Mouse (Mus musculus): ENCODE data around the gene Eif3l. TPM values are rescaled to one million over a fixed set of nuclear protein-coding genes. Genes with fewer than 3 reads are reported as not detected.

The Eif3l gene
- polyA plus RNA-seq, 1 experiment from 2014 or later, result 198 TPM

GRCm38 (mm10) chr15:79037913-79038328, 37.1 kb upstream of the Eif3l start:
- peaks cover 24% of the 10 kb centered on the region for H3K4me1 ChIP-seq
- H3K27me3 ChIP-seq, result peaks cover 36% of the 10 kb centered on the region
- ATAC-seq (ENCODE audit: low FRiP score, low read depth), result no peak
- H3K4me3 ChIP-seq, result no peak overlapping the region
- no peak overlapping the region for H3K9ac ChIP-seq (replicated peaks)
- peaks cover 7% of the 10 kb centered on the region for H3K36me3 ChIP-seq
- H3K27ac ChIP-seq (replicated peaks), result no peak overlapping the region
- H3K4me2 ChIP-seq (replicated peaks), result no peak overlapping the region
- H3K9me3 ChIP-seq, result no peaks in the 10 kb centered on the region
- 15% methylated on average over 14 of the region's 14 CpGs for WGBS

DNA sequence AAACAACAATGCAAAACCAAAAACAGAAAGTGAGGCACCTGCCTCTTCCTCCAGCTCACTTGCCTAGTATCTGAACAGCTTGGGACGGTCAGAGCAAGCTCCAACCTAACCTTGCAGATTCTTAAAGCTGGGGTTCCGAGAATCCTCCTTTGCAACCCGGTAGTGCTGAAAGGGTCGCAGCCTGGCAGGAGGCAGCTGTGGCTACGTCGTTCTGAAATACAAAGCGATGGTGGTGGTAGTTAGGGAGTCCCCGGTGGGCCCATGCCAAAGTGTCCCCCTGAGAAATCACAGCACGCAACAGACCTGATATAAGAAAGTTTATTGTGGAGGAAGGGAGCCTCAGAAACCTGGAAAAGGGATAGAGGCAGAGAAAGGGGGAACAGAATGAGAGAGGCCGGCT, 36.6 kb upstream of the Eif3l start:
- Histone ChIP-seq H3K9ac (replicated peaks) (no peak overlapping the region), H3K4me1 (peaks cover 28% of the 10 kb centered on the region), H3K4me2 (replicated peaks) (no peak overlapping the region), H3K27ac (replicated peaks) (no peak overlapping the region), H3K4me3 (no peak overlapping the region), H3K9me3 (no peaks in the 10 kb centered on the region), H3K27me3 (peaks cover 40% of the 10 kb centered on the region), H3K36me3 (peaks cover 7% of the 10 kb centered on the region)
- 64% methylated on average over 10 of the region's 10 CpGs for WGBS
- ATAC-seq (ENCODE audit: low FRiP score, low read depth), result no peak

GRCm38 (mm10) chr15:79038853-79039252, 36.1 kb upstream of the Eif3l start:
- H3K4me1 ChIP-seq, result peaks cover 28% of the 10 kb centered on the region

GRCm38 (mm10) chr15:79040501-79041416, 34.2 kb upstream of the Eif3l start:
- peaks cover 59% of the 10 kb centered on the region for H3K27me3 ChIP-seq
- H3K9ac ChIP-seq (replicated peaks), result 0 out of 2 replicates have a peak overlapping the region, but pooled peaks have one; percentile 28
- no peak overlapping the region for H3K27ac ChIP-seq (replicated peaks)
- H3K4me2 ChIP-seq (replicated peaks), result peak overlapping the region; percentile 43
- H3K9me3 ChIP-seq, result no peaks in the 10 kb centered on the region
- peak overlapping the region; percentile 24 for H3K4me3 ChIP-seq
- no peak for ATAC-seq (ENCODE audit: low FRiP score, low read depth)
- H3K4me1 ChIP-seq, result peaks cover 37% of the 10 kb centered on the region
- whole genome bisulfite sequencing, result 26% methylated on average over 24 of the region's 24 CpGs
- H3K36me3 ChIP-seq, result peaks cover 7% of the 10 kb centered on the region

More at GRCm38 (mm10) chr15:79038853-79039252, 36.1 kb upstream of the Eif3l start:
- WGBS, result 18% methylated on average over 7 of the region's 7 CpGs
- no peak overlapping the region for H3K4me3 ChIP-seq
- peaks cover 7% of the 10 kb centered on the region for H3K36me3 ChIP-seq
- no peak overlapping the region for H3K9ac ChIP-seq (replicated peaks)
- ATAC-seq (ENCODE audit: low FRiP score, low read depth), result peak; percentile 17; the same call in 1 of the 2 replicates
- H3K4me2 ChIP-seq (replicated peaks), result no peak overlapping the region
- peaks cover 46% of the 10 kb centered on the region for H3K27me3 ChIP-seq
- no peaks in the 10 kb centered on the region for H3K9me3 ChIP-seq
- no peak overlapping the region for H3K27ac ChIP-seq (replicated peaks)

GRCm38 (mm10) chr15:79041585-79041984, 33.4 kb upstream of the Eif3l start, which contains the start of gene Galr3:
Gene Galr3 (plus strand): TSS chr15:79041885.
- Histone ChIP-seq H3K9me3 (no peaks in the 10 kb centered on the region), H3K9ac (replicated peaks) (peak within 1 kb of the TSS; percentile 37; the same call in 1 of the 2 replicates), H3K27ac (replicated peaks) (no peak within 1 kb of the TSS), H3K27me3 (peaks cover 60% of the 10 kb centered on the region), H3K4me1 (peaks cover 37% of the 10 kb centered on the region), H3K4me3 (peak within 1 kb of the TSS; percentile 49), H3K36me3 (peaks cover 7% of the 10 kb centered on the region), H3K4me2 (replicated peaks) (peak within 1 kb of the TSS; percentile 72)
- ATAC-seq (ENCODE audit: low FRiP score, low read depth), result no peak
- WGBS, result 87% methylated on average over 6 of the region's 6 CpGs

GRCm38 (mm10) chr15:79042721-79043491, 32.1 kb upstream of the Eif3l start:
- Histone ChIP-seq H3K4me1 (peaks cover 36% of the 10 kb centered on the region), H3K9me3 (no peaks in the 10 kb centered on the region), H3K36me3 (no peaks in the 10 kb centered on the region), H3K9ac (replicated peaks) (peak overlapping the region; percentile 37; the same call in 1 of the 2 replicates), H3K4me3 (peak overlapping the region; percentile 49), H3K27ac (replicated peaks) (no peak overlapping the region), H3K4me2 (replicated peaks) (peak overlapping the region; percentile 72), H3K27me3 (peaks cover 60% of the 10 kb centered on the region)
- ATAC-seq (ENCODE audit: low FRiP score, low read depth), result no peak
- 1% methylated on average over 101 of the region's 105 CpGs for WGBS

GRCm38 (mm10) chr15:79044837-79045236, 30.1 kb upstream of the Eif3l start:
- 0 out of 2 replicates have a peak overlapping the region, but pooled peaks have one; percentile 39 for H3K27ac ChIP-seq (replicated peaks)
- no peak overlapping the region for H3K9ac ChIP-seq (replicated peaks)
- H3K4me2 ChIP-seq (replicated peaks), result no peak overlapping the region
- no peaks in the 10 kb centered on the region for H3K36me3 ChIP-seq
- peaks cover 54% of the 10 kb centered on the region for H3K27me3 ChIP-seq
- 12% methylated on average over 4 of the region's 4 CpGs for WGBS
- H3K4me1 ChIP-seq, result peaks cover 28% of the 10 kb centered on the region
- peak; percentile 69 for ATAC-seq (ENCODE audit: low FRiP score, low read depth)
- H3K4me3 ChIP-seq, result no peak overlapping the region
- H3K9me3 ChIP-seq, result no peaks in the 10 kb centered on the region

DNA sequence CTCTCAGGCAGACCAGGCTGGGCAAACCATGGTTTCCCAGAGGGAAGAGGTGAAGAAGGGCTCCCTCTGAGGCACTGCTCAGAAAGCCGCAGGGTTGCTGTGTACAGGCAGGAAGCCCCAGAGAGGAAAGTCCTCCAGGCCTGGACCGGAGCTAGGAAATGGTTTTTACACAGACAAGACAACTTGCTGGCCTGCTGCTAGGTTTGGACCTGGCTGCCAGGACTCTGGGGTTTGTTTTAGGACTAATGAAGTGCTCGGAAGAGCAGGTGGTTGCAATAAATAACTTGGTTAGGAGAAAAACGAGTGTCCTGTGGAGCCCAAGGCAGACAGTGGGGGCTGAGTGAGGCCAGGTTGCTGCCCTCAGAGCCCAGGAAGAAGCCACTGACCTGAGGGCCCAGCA, 26.8 kb upstream of the Eif3l start:
- WGBS, result 74% methylated on average over 4 of the region's 4 CpGs
- peaks cover 21% of the 10 kb centered on the region for H3K27me3 ChIP-seq
- no peak overlapping the region for H3K9ac ChIP-seq (replicated peaks)
- H3K4me1 ChIP-seq, result peaks cover 19% of the 10 kb centered on the region
- no peak overlapping the region for H3K27ac ChIP-seq (replicated peaks)
- no peak overlapping the region for H3K4me3 ChIP-seq
- no peak overlapping the region for H3K4me2 ChIP-seq (replicated peaks)
- no peaks in the 10 kb centered on the region for H3K9me3 ChIP-seq
- ATAC-seq (ENCODE audit: low FRiP score, low read depth), result no peak
- H3K36me3 ChIP-seq, result peaks cover 11% of the 10 kb centered on the region

DNA sequence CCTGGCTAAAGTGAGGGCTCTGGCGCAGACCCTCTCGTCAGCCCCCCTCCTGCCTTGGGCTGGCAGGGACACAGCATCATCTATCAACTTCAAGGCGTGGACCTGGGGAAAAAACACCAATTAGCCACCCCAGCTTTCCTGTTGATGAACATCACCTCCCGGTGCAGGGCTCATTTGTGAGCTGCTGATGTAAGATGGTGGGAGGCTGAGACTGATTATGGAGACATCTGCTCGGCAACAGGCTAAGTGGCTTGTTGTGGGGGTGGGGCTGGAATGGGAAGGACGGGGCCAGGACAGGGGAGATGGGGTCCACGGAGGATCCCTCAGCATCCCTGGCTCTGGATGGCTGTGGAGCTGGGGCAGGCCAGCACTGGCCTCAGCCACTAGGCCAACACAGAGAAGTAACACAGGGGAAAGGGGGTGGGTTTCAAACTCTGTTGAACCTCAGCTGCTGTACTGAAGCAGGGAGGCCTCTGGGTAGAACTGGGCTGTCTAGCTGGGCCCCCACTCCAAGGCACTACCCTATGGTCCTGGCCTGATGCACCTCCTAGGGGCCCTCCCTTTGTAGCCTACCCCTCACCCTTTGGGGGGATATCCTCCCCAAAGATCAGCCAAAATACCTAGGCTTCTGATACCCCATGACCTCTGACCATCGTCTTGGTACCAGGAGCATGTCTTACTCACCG, 24.7 kb upstream of the Eif3l start:
- peaks cover 32% of the 10 kb centered on the region for H3K36me3 ChIP-seq
- 0 out of 2 replicates have a peak, but pooled peaks have one; percentile 41 for ATAC-seq (ENCODE audit: low FRiP score, low read depth)
- no peak overlapping the region for H3K27ac ChIP-seq (replicated peaks)
- H3K9me3 ChIP-seq, result no peaks in the 10 kb centered on the region
- H3K4me2 ChIP-seq (replicated peaks), result no peak overlapping the region
- 0 out of 2 replicates have a peak, but pooled peaks cover 4% of the 10 kb centered on the region for H3K27me3 ChIP-seq
- peaks cover 12% of the 10 kb centered on the region for H3K4me1 ChIP-seq
- 66% methylated on average over 9 of the region's 9 CpGs for WGBS
- H3K4me3 ChIP-seq, result no peak overlapping the region
- H3K9ac ChIP-seq (replicated peaks), result no peak overlapping the region

DNA sequence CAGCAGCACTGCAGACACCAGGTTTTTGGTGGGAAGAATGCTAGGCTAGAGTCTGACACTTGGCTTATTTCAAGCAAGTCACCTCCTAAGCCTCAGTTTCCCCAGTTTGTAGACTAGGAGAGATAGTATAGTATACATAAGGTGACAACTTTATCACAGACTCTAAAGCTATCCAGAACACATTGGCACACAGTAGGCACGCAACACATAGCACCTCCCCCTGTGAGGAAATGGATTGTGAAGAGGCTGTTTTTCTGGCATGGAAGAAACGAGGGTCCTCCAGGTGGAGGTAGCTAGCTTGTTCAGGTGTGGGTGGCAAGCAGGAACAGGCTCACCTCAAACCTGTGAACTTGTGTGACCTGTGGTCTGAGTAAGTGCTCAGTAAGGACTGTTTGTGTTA, 24.0 kb upstream of the Eif3l start:
- Histone ChIP-seq H3K27ac (replicated peaks) (no peak overlapping the region), H3K4me2 (replicated peaks) (no peak overlapping the region), H3K9me3 (no peaks in the 10 kb centered on the region), H3K36me3 (peaks cover 39% of the 10 kb centered on the region), H3K9ac (replicated peaks) (no peak overlapping the region), H3K27me3 (no peaks in the 10 kb centered on the region), H3K4me1 (peaks cover 8% of the 10 kb centered on the region), H3K4me3 (no peak overlapping the region)
- no peak for ATAC-seq (ENCODE audit: low FRiP score, low read depth)
- 81% methylated on average over 2 of the region's 2 CpGs for WGBS

- no peak overlapping the region for H3K27ac ChIP-seq (replicated peaks)
- ATAC-seq (ENCODE audit: low FRiP score, low read depth), result no peak
- no peaks in the 10 kb centered on the region for H3K9me3 ChIP-seq
- H3K4me2 ChIP-seq (replicated peaks), result no peak overlapping the region
- no peak overlapping the region for H3K9ac ChIP-seq (replicated peaks)
- peaks cover 46% of the 10 kb centered on the region for H3K36me3 ChIP-seq
- no peaks in the 10 kb centered on the region for H3K27me3 ChIP-seq
- WGBS, result 79% methylated on average over 13 of the region's 13 CpGs
- no peak overlapping the region for H3K4me3 ChIP-seq
- H3K4me1 ChIP-seq, result peaks cover 8% of the 10 kb centered on the region
Measured at GRCm38 (mm10) chr15:79051461-79052360, 23.3 kb upstream of the Eif3l start.

All from midbrain, embryonic 12.5 days (tissue).